Mouse (Mus musculus): ENCODE measurements around the gene Safb.

- TF ChIP-seq CTCF (IDR thresholded peaks at IDR 0.05; ENCODE audit: extremely low read depth, insufficient read depth, insufficient read length, insufficient replicate concordance) (no peak), POLR2A (IDR thresholded peaks at IDR 0.05; ENCODE audit: low read depth, low read length) (no peak)
Measured at GRCm38 (mm10) chr17:56605431-56605830, 20.8 kb downstream of the Safb start.

Data from spleen, adult 2 months (tissue).